Mouse (Mus musculus) Patski (cell line): ENCODE measurements around the gene Lcn2. TPM values are rescaled to one million over a fixed set of nuclear protein-coding genes. Genes with fewer than 3 reads are reported as not detected.
"Not testable (repeated sequence)": the region's sequence is repeated elsewhere in the genome, so short reads cannot be mapped to it uniquely, and the experiment has no call there.

Source experiments
- ATAC-seq: fragments of 100-300 bp; one replicate; pipeline ENCODE4 v1.8.0; 2021
- CTCF ChIA-PET: fragments of 350-600 bp; sonication (Branson Sonifier 250); formaldehyde crosslinking; loops from one replicate; lab custom pipeline; 2022; ENCODE audit warnings: inconsistent platforms; lab: Charles Lee
- POLR2A ChIA-PET: fragments of 350-600 bp; sonication (Branson Sonifier 250); formaldehyde crosslinking; loops from one replicate; lab custom pipeline; 2022; ENCODE audit warnings: antibody characterized with exemption, inconsistent platforms; lab: Charles Lee
- DNase-seq: peaks from one replicate; pipeline ENCODE4 v3.0.0-alpha.2; 2011; ENCODE audit warnings: low read depth, low spot score
- H3K27me3 ChIP-seq: fragments of 371-371 bp; one replicate; pipeline ENCODE4 v1.5.1; 2021
- CTCF ChIP-seq: fragments of 100-300 bp; IDR thresholded peaks from one replicate; pipeline ENCODE4 v1.5.1; 2021
- in situ Hi-C: fragments of 300-500 bp; cut with MboI; formaldehyde crosslinking; loops from 3 replicates; pipeline ENCODE4 v1.11.1; 2018; ENCODE audit warnings: low pct_unique_long_range_greater_than_20kb, mixed read lengths
- polyA plus RNA-seq: library from polyadenylated mRNA; unstranded; gene quantifications from one replicate; pipeline ENCODE4 v1.2.3, GENCODE M21; 2021

Lcn2 gene
- polyA plus RNA-seq, 1 experiment from 2014 or later, result 98.7 TPM

- ChIA-PET POLR2A (no interaction called here), CTCF (no interaction called here)
- in situ Hi-C loops, result no loop called here
- no peak for DNase-seq
- no peak for TF ChIP-seq CTCF
- H3K27me3 ChIP-seq, result no peaks in the 10 kb centered on the region
- no peak for ATAC-seq
These were observed 11.1 kb downstream of the Lcn2 start for GRCm38 (mm10) chr2:32376963-32377362.

GRCm38 (mm10) chr2:32375317-32375940 is 12.6 kb downstream of the Lcn2 start:
- in situ Hi-C loops, result no loop called here
- DNase-seq, result no peak
- H3K27me3 ChIP-seq, result no peaks in the 10 kb centered on the region
- no peak for ATAC-seq
- CTCF ChIA-PET, result no interaction called here
- POLR2A ChIA-PET, result no interaction called here
- no peak for TF ChIP-seq CTCF

GRCm38 (mm10) chr2:32374191-32374590 is 13.9 kb downstream of the Lcn2 start:
- CTCF ChIA-PET, result no interaction called here
- TF ChIP-seq CTCF, result no peak
- H3K27me3 ChIP-seq, result no peaks in the 10 kb centered on the region
- ATAC-seq, result no peak
- no peak for DNase-seq
- POLR2A ChIA-PET, result no interaction called here
- in situ Hi-C loops, result no loop called here

- no peak for TF ChIP-seq CTCF
- CTCF ChIA-PET, result no interaction called here
- in situ Hi-C loops, result no loop called here
These were observed 20.7 kb downstream of the Lcn2 start for GRCm38 (mm10) chr2:32367315-32367714.

GRCm38 (mm10) chr2:32364121-32364520 is 23.9 kb downstream of the Lcn2 start:
- POLR2A ChIA-PET, result interaction anchor here (1.5 kb wide), 1 partner anchor 31 kb away, joined by 4 read pairs; no protein-coding TSS in a partner anchor
- no peak for ATAC-seq
- TF ChIP-seq CTCF, result no peak
- CTCF ChIA-PET, result no interaction called here
- in situ Hi-C loops, result no loop called here
- H3K27me3 ChIP-seq, result no peaks in the 10 kb centered on the region
- DNase-seq, result no peak

More at GRCm38 (mm10) chr2:32367315-32367714, 20.7 kb downstream of the Lcn2 start:
- H3K27me3 ChIP-seq, result no peaks in the 10 kb centered on the region
- DNase-seq (no peak), ATAC-seq (no peak)
- POLR2A ChIA-PET, result no interaction called here

GRCm38 (mm10) chr2:32363376-32364106 is 24.5 kb downstream of the Lcn2 start:
- peak; percentile 10 for ATAC-seq
- in situ Hi-C loops, result no loop called here
- CTCF ChIA-PET, result interaction anchor here (1.1 to 1.5 kb wide), 3 partner anchors 13 to 59 kb away, joined by 3 to 5 read pairs (median 4); no protein-coding TSS in a partner anchor
- POLR2A ChIA-PET, result interaction anchor here (1.5 kb wide), 1 partner anchor 32 kb away, joined by 4 read pairs; no protein-coding TSS in a partner anchor
- no peak for TF ChIP-seq CTCF
- DNase-seq, result no peak
- H3K27me3 ChIP-seq, result no peaks in the 10 kb centered on the region

GRCm38 (mm10) chr2:32362817-32363340 is 25.2 kb downstream of the Lcn2 start:
- ChIA-PET CTCF (interaction anchor here (1.0 to 1.5 kb wide), 4 partner anchors 12 to 60 kb away, joined by 3 to 5 read pairs (median 4); no protein-coding TSS in a partner anchor), POLR2A (interaction anchor here (0.7 to 1.5 kb wide), 2 partner anchors 32 to 173 kb away, joined by 4 read pairs; no protein-coding TSS in a partner anchor)
- no peak for DNase-seq
- TF ChIP-seq CTCF, result no peak
- in situ Hi-C loops, result no loop called here
- H3K27me3 ChIP-seq, result no peaks in the 10 kb centered on the region
- ATAC-seq, result peak; percentile 80

- ATAC-seq, in situ Hi-C loops, H3K27me3 ChIP-seq, DNase-seq: not testable (repeated sequence)
- CTCF ChIA-PET, result interaction anchor here (1.0 to 1.5 kb wide), 4 partner anchors 12 to 59 kb away, joined by 3 to 5 read pairs (median 4); no protein-coding TSS in a partner anchor
- POLR2A ChIA-PET, result interaction anchor here (0.6 to 0.7 kb wide), 2 partner anchors 73 to 173 kb away, joined by 3 to 4 read pairs; no protein-coding TSS in a partner anchor
These were observed 25.8 kb downstream of the Lcn2 start for GRCm38 (mm10) chr2:32362274-32362673.

GRCm38 (mm10) chr2:32361437-32361836 is 26.6 kb downstream of the Lcn2 start:
- ChIA-PET POLR2A (no interaction called here), CTCF (interaction anchor here (0.8 kb wide), 1 partner anchor 59 kb away, joined by 3 read pairs; no protein-coding TSS in a partner anchor)
- ATAC-seq, result no peak
- in situ Hi-C loops, result no loop called here
- H3K27me3 ChIP-seq, result no peaks in the 10 kb centered on the region
- no peak for DNase-seq
- no peak for TF ChIP-seq CTCF

- in situ Hi-C loops, result no loop called here
- ChIA-PET CTCF (interaction anchor here (0.8 to 1.1 kb wide), 3 partner anchors 19 to 58 kb away, joined by 3 read pairs; no protein-coding TSS in a partner anchor), POLR2A (no interaction called here)
- ATAC-seq (no peak), DNase-seq (no peak)
- TF ChIP-seq CTCF, result no peak
- H3K27me3 ChIP-seq, result no peaks in the 10 kb centered on the region
These were observed 27.3 kb downstream of the Lcn2 start for GRCm38 (mm10) chr2:32360741-32361140.
